Mouse (Mus musculus) heart, embryonic 10.5 days (tissue): Measurements from ENCODE around the gene Aunip. TPM values are rescaled to one million over a fixed set of nuclear protein-coding genes. Genes with fewer than 3 reads are reported as not detected.

Experiments
- DNase-seq: peaks from one replicate; pipeline ENCODE4 v3.0.0-alpha.2; 2017; ENCODE audit warnings: low spot score
- H3K27ac ChIP-seq: fragments of 300-500 bp; sonication (generic); 2 replicates; pipeline ENCODE4 v1.5.1; 2016; ENCODE audit warnings: mild to moderate bottlenecking
- H3K27me3 ChIP-seq: fragments of 300-500 bp; sonication (generic); 2 replicates; pipeline ENCODE4 v1.6.1; 2016; ENCODE audit warnings: mild to moderate bottlenecking; ENCODE audit not compliant: poor library complexity, insufficient read depth, severe bottlenecking
- H3K36me3 ChIP-seq: fragments of 300-500 bp; sonication (generic); 2 replicates; pipeline ENCODE4 v1.6.1; 2016; ENCODE audit warnings: mild to moderate bottlenecking, moderate library complexity
- H3K4me1 ChIP-seq: fragments of 300-500 bp; sonication (generic); 2 replicates; pipeline ENCODE4 v1.6.1; 2016; ENCODE audit warnings: mild to moderate bottlenecking
- H3K4me3 ChIP-seq: fragments of 300-500 bp; sonication (generic); 2 replicates; pipeline ENCODE4 v1.5.1; 2016; ENCODE audit warnings: mild to moderate bottlenecking, moderate library complexity
- H3K9me3 ChIP-seq: fragments of 300-500 bp; sonication (generic); 2 replicates; pipeline ENCODE4 v1.6.1; 2016; ENCODE audit warnings: mild to moderate bottlenecking, moderate library complexity
- WGBS: fragments of 180-500 bp; shearing (Covaris S2); methylation state at CpG from one replicate; pipeline ENCODE4 v1.1.7; 2016; 5-methylcytosine and 5-hydroxymethylcytosine counted together
- polyA plus RNA-seq: library from polyadenylated mRNA; unstranded; fragments of >200 nt; fragmentation: Nextera tagmentation; extraction: Ambion mirVana; gene quantifications from 2 replicates; pipeline ENCODE4 v1.2.1, GENCODE M21; 2016

Aunip gene
- polyA plus RNA-seq, 1 experiment from 2014 or later, result 17.2 TPM

GRCm38 (mm10) chr4:134534124-134534886 is 23.5 kb downstream of the Aunip start:
- DNase-seq, result no peak
- H3K27me3 ChIP-seq, result no peaks in the 10 kb centered on the region
- peaks cover 38% of the 10 kb centered on the region for H3K36me3 ChIP-seq
- peaks cover 35% of the 10 kb centered on the region for H3K4me1 ChIP-seq
- peak overlapping the region; percentile 88 for H3K4me3 ChIP-seq
- WGBS, result under 1% methylated on average over 57 of the region's 57 CpGs
- H3K9me3 ChIP-seq, result no peaks in the 10 kb centered on the region
- peak overlapping the region; percentile 89 for H3K27ac ChIP-seq

GRCm38 (mm10) chr4:134534932-134535786 is 24.4 kb downstream of the Aunip start, which contains the start of gene Mtfr1l:
Gene Mtfr1l, minus strand, starts transcription at chr4:134535387.
- Histone ChIP-seq H3K9me3 (no peaks in the 10 kb centered on the region), H3K36me3 (peaks cover 38% of the 10 kb centered on the region), H3K4me1 (peaks cover 35% of the 10 kb centered on the region), H3K27me3 (no peaks in the 10 kb centered on the region), H3K4me3 (peak within 1 kb of the TSS; percentile 88), H3K27ac (peak within 1 kb of the TSS; percentile 89)
- DNase-seq, result peak; percentile 99
- WGBS, result under 1% methylated on average over 71 of the region's 71 CpGs

- no peaks in the 10 kb centered on the region for H3K9me3 ChIP-seq
- DNase-seq, result no peak
- peak overlapping the region; percentile 88 for H3K4me3 ChIP-seq
- H3K36me3 ChIP-seq, result peaks cover 38% of the 10 kb centered on the region
- H3K27ac ChIP-seq, result peak overlapping the region; percentile 89
- peaks cover 35% of the 10 kb centered on the region for H3K4me1 ChIP-seq
- no peaks in the 10 kb centered on the region for H3K27me3 ChIP-seq
- WGBS, result 28% methylated on average over 8 of the region's 8 CpGs
These were observed 25.0 kb downstream of the Aunip start for GRCm38 (mm10) chr4:134535787-134536151.

GRCm38 (mm10) chr4:134538997-134539580 is 28.3 kb downstream of the Aunip start:
- H3K27me3 ChIP-seq, result no peaks in the 10 kb centered on the region
- no peaks in the 10 kb centered on the region for H3K9me3 ChIP-seq
- no peak overlapping the region for H3K27ac ChIP-seq
- 85% methylated on average over 10 of the region's 10 CpGs for WGBS
- H3K4me3 ChIP-seq, result no peak overlapping the region
- peaks cover 12% of the 10 kb centered on the region for H3K4me1 ChIP-seq
- H3K36me3 ChIP-seq, result peaks cover 60% of the 10 kb centered on the region
- DNase-seq, result no peak

GRCm38 (mm10) chr4:134542726-134543125 is 31.9 kb downstream of the Aunip start:
- no peaks in the 10 kb centered on the region for H3K27me3 ChIP-seq
- H3K36me3 ChIP-seq, result peaks cover 96% of the 10 kb centered on the region
- no peaks in the 10 kb centered on the region for H3K9me3 ChIP-seq
- no peak for DNase-seq
- WGBS, result 86% methylated on average over 9 of the region's 9 CpGs
- no peak overlapping the region for H3K4me3 ChIP-seq
- no peak overlapping the region for H3K27ac ChIP-seq
- H3K4me1 ChIP-seq, result peaks cover 14% of the 10 kb centered on the region

- peak; percentile 94 for DNase-seq
- H3K4me1 ChIP-seq, result peaks cover 19% of the 10 kb centered on the region
- H3K4me3 ChIP-seq, result no peak overlapping the region
- no peak overlapping the region for H3K27ac ChIP-seq
- H3K9me3 ChIP-seq, result no peaks in the 10 kb centered on the region
- H3K36me3 ChIP-seq, result peaks cover 98% of the 10 kb centered on the region
- H3K27me3 ChIP-seq, result no peaks in the 10 kb centered on the region
- 11% methylated on average over 5 of the region's 5 CpGs for WGBS
These were observed 32.5 kb downstream of the Aunip start for GRCm38 (mm10) chr4:134543261-134543660.

- Histone ChIP-seq H3K4me3 (no peak overlapping the region), H3K36me3 (peaks cover 88% of the 10 kb centered on the region), H3K27me3 (no peaks in the 10 kb centered on the region), H3K9me3 (peaks cover 7% of the 10 kb centered on the region; the same call in 1 of the 2 replicates), H3K27ac (no peak overlapping the region), H3K4me1 (peaks cover 36% of the 10 kb centered on the region)
- 67% methylated on average over 9 of the region's 9 CpGs for WGBS
- DNase-seq, result no peak
These were observed 36.3 kb downstream of the Aunip start for GRCm38 (mm10) chr4:134546814-134547705.

- Histone ChIP-seq H3K27me3 (no peaks in the 10 kb centered on the region), H3K9me3 (peaks cover 7% of the 10 kb centered on the region; the same call in 1 of the 2 replicates), H3K36me3 (peaks cover 75% of the 10 kb centered on the region), H3K27ac (peak overlapping the region; percentile 18; the same call in 1 of the 2 replicates), H3K4me1 (peaks cover 41% of the 10 kb centered on the region), H3K4me3 (no peak overlapping the region)
- 60% methylated on average over 18 of the region's 18 CpGs for WGBS
- no peak for DNase-seq
These were observed 37.6 kb downstream of the Aunip start for GRCm38 (mm10) chr4:134548169-134548938.

- 97% methylated on average over 8 of the region's 8 CpGs for WGBS
- no peaks in the 10 kb centered on the region for H3K27me3 ChIP-seq
- DNase-seq, result no peak
- peaks cover 7% of the 10 kb centered on the region; the same call in 1 of the 2 replicates for H3K9me3 ChIP-seq
- no peak overlapping the region for H3K27ac ChIP-seq
- peaks cover 59% of the 10 kb centered on the region for H3K36me3 ChIP-seq
- H3K4me3 ChIP-seq, result no peak overlapping the region
- peaks cover 41% of the 10 kb centered on the region for H3K4me1 ChIP-seq
These were observed 39.1 kb downstream of the Aunip start for GRCm38 (mm10) chr4:134549899-134550298.

- 2% methylated on average over 67 of the region's 67 CpGs for WGBS
- Histone ChIP-seq H3K27me3 (no peaks in the 10 kb centered on the region), H3K4me3 (peak within 1 kb of the TSS; percentile 71), H3K4me1 (peaks cover 41% of the 10 kb centered on the region), H3K36me3 (peaks cover 41% of the 10 kb centered on the region), H3K27ac (peak within 1 kb of the TSS; percentile 95), H3K9me3 (peaks cover 7% of the 10 kb centered on the region; the same call in 1 of the 2 replicates)
- DNase-seq, result peak; percentile 84
These were observed 40.9 kb downstream of the Aunip start, which contains the start of gene Selenon for GRCm38 (mm10) chr4:134551494-134552316. Gene Selenon, minus strand, starts transcription at chr4:134552166.

- DNase-seq, result no peak
- no peak overlapping the region for H3K27ac ChIP-seq
- 65% methylated on average over 1 of the region's 1 CpGs for WGBS
These were observed 42.8 kb downstream of the Aunip start for GRCm38 (mm10) chr4:134553631-134554030.

More at GRCm38 (mm10) chr4:134553631-134554030, 42.8 kb downstream of the Aunip start:
- H3K9me3 ChIP-seq, result peaks cover 7% of the 10 kb centered on the region; the same call in 1 of the 2 replicates
- no peaks in the 10 kb centered on the region for H3K27me3 ChIP-seq
- H3K4me3 ChIP-seq, result no peak overlapping the region
- peaks cover 22% of the 10 kb centered on the region for H3K36me3 ChIP-seq
- H3K4me1 ChIP-seq, result peaks cover 37% of the 10 kb centered on the region
